Mouse (Mus musculus): ENCODE measurements around the gene 2200002D01Rik. TPM values are rescaled to one million over a fixed set of nuclear protein-coding genes. Genes with fewer than 3 reads are reported as not detected.

2200002D01Rik gene
- total RNA-seq (2014; fragmentation: Nextera tagmentation) (not detected in 2 replicates), total RNA-seq (2017) (0.99 TPM in 1 of 2 replicates, not detected in the other)

DNA sequence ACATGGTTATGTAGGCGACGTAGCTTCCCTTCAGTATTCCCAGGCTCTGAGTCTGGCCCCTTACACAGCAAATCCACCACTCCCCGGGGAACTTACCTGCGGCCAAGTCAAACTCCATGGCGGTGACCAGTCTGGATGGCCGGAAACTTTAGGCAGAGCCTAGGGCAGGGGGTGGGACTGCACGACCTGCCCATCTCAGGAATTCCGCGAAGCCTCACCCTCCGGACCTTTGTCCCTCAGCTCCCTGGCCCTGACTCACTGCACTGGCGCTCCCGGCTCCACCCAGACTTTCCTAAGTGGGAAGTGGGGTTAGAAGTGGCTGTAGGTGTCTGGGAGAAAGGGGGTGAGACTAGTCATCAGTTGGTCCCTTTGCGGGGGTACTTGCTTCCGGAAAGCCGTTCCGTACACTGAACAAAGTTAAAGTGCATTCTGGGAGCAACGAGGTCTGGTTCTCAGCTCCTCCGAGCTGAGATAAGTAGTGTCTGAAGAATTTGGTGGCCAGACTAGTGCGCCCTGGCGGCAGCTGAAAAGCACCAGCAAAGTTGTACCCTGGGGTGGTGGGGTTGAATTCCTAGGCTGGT, at the start of gene 2200002D01Rik:
2200002D01Rik (minus strand) TSS at position 206 of the 581 bp plus-strand sequence.
- peak; percentile 5; the same call in 1 of the 2 replicates for ATAC-seq (replicated peaks; ENCODE audit: poor library complexity, severe bottlenecking)

GRCm38 (mm10) chr7:29296998-29297397, 48.7 kb upstream of the 2200002D01Rik start:
- ATAC-seq (replicated peaks; ENCODE audit: poor library complexity, severe bottlenecking), result peak; percentile 74

DNA sequence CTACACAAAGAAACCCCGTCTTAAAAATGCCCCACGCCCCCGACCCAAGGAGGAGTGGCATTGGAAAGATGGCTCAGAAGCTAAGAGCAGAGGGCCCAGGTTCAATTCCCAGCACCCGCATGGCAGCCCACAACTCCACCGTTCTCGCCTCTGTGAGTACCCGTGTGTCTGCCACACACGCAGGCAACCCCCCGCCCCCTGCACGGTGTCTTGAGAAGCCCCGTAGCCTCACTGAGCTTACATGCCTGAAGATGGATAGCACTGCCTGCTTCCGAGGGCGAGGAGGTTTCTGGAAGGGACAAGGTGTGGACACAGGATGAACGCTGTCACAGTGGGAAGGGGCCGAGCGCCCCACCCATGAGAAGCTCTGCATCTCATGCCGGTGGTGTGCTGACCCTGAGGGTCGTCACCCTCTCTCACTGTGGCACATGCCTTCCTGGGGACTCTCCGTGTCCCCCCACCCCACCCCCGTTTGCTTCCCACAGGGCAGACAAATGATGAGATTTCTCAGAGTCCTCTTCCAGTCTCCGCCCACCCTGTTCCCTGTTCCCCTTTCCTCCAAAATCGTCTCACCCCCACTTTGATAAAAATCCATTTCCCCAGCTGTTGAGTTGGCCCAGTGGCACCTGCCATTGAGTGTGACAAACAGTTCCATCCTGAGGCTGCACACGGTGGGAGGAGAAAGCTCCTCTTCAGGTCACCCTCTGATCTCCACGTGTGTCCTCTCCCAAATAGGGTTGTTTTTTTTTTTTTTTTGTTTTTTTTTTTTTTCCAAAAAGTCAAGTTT, 47.8 kb upstream of the 2200002D01Rik start:
- ATAC-seq (replicated peaks; ENCODE audit: poor library complexity, severe bottlenecking), result no peak

DNA sequence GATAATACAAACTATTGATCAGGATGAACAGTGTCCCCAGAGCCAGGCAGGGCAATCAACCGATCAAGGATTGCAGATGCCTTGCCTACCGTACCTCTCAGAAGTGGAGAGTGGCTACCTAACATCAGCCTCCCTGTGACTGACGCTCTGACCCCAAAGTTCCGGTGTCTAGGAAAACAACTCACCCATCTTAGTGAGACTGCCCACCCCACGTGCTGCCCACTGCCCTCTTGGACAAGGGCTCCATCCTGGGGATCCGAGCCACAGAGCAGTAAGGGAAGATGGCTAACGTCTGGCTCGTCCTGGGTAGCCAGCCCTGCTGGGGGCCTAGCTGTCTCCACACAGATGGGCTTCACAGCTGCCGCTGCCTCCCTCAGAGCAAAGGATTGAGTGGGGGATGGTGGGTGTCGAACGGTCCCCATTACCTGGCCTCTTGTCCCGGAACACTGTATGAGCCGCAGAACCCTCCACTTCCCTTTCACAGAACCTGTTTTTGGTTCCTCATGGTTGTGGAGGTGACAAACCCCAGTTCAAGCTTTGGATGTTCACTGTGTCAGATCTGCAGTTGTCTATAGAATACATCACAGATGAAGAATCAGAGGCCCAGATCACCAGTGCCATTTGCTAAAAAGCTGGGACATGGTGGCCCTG, 46.0 kb upstream of the 2200002D01Rik start:
- peak; percentile 40; the same call in 1 of the 2 replicates for ATAC-seq (replicated peaks; ENCODE audit: poor library complexity, severe bottlenecking)

- no peak for ATAC-seq (replicated peaks; ENCODE audit: poor library complexity, severe bottlenecking)
Observed at GRCm38 (mm10) chr7:29293131-29294065, 45.1 kb upstream of the 2200002D01Rik start.

DNA sequence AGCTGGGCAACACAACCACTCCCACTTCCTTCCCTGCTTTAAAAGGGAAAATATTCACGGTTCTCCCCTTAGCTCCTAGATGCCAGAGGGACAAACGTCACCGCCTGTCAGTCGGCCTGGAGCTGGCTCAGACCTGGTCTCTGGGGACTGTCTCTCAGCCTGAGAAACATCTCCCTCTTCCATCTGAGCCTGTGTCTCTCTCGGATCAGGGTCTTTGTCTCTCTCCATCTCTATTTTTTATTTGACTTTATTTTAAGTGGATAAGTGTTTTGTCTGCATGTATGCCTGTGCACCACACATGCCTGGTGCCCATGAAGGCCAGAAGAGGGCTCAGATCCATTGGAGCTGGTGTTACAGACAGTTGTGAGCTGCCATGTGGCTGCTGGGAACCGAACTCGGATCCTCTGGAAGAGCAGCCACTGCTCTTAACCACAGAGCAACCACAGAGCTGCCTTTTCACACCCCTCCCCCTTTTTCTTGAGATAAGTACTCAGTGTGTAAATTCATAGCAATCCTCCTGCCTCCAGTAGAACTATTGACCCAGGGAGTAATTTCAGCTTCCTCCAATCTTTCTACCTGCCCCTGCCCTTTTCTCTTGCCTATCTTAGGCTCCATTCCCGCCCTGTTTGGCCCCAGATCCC, 44.3 kb upstream of the 2200002D01Rik start:
- no peak for ATAC-seq (replicated peaks; ENCODE audit: poor library complexity, severe bottlenecking)

GRCm38 (mm10) chr7:29291616-29292457, 43.6 kb upstream of the 2200002D01Rik start:
- ATAC-seq (replicated peaks; ENCODE audit: poor library complexity, severe bottlenecking), result no peak

- ATAC-seq (replicated peaks; ENCODE audit: poor library complexity, severe bottlenecking), result no peak
Observed at GRCm38 (mm10) chr7:29290691-29291485, 42.6 kb upstream of the 2200002D01Rik start.

GRCm38 (mm10) chr7:29289856-29290255, 41.6 kb upstream of the 2200002D01Rik start:
- no peak for ATAC-seq (replicated peaks; ENCODE audit: poor library complexity, severe bottlenecking)

DNA sequence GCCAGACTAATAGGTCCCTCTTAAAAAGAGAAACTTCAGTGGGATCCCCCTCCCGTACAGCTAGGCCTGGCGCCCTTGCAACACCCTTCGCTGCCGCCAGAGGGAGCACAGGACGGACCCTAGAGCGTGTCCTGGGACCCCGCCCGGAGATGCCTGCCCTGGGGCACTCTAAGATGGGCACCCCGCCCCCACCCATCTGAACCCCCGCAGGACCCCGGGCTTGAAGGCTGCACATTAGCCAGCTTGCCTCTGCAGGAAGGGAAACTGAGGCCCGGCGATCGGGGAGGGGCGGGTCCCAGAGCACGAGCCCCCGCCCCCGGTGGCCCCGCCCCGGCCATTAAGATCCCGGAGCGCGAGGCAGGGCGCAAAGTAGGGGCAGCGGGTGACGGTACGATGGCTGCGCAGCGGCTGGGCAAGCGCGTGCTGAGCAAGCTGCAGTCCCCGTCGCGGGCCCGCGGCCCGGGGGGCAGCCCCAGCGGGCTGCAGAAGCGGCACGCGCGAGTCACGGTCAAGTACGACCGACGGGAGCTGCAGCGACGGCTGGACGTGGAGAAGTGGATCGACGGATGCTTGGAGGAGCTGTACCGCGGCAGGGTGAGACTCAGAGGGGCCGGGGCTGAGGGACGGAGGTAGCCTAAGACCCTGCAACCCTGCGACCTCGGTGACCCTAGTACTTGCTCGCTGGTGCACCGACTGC, 40.8 kb upstream of the 2200002D01Rik start, which contains the start of gene Ppp1r14a:
Ppp1r14a (plus strand) TSS at position 367 of the 697 bp plus-strand sequence.
- peak; percentile 79 for ATAC-seq (replicated peaks; ENCODE audit: poor library complexity, severe bottlenecking)

DNA sequence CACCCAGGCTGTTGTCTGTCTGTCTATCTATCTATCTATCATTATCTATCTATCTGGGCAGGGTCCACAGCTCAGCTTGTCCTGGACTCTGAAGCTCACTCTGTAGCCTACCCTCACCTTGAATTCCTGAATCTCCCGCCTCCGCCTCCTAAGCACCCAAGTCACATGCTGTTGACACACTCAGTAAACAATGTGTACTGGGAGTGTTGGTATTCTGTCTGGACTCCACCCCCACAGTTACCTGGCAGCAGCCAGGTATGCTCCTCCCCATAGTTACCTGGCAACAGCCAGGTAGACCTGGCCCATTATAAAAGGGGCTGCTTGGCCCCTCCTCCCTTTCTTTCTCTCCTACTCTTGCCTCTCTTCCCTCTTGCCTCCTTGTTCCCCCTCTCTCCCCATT, 39.8 kb upstream of the 2200002D01Rik start:
- ATAC-seq (replicated peaks; ENCODE audit: poor library complexity, severe bottlenecking), result no peak

DNA sequence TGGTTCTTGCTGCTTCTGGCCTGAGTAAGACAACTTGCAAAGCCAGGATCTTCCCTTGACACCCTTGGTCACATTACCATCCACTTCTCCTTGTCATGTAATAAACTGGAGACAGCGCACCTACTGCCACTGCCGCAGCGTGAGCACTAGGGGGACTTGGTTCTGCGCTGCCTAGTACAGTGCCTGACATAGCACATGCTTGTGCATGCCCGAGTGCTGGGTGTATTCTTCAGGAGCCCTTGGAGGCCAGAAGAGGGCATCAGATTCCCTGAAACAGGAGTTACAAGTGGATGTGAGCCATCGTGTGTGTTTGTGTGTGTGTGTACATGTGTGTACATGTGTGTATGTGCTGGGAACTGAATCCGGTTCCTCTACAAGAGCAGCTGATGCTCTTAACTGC, 39.2 kb upstream of the 2200002D01Rik start:
- peak; percentile 12; the same call in 1 of the 2 replicates for ATAC-seq (replicated peaks; ENCODE audit: poor library complexity, severe bottlenecking)

DNA sequence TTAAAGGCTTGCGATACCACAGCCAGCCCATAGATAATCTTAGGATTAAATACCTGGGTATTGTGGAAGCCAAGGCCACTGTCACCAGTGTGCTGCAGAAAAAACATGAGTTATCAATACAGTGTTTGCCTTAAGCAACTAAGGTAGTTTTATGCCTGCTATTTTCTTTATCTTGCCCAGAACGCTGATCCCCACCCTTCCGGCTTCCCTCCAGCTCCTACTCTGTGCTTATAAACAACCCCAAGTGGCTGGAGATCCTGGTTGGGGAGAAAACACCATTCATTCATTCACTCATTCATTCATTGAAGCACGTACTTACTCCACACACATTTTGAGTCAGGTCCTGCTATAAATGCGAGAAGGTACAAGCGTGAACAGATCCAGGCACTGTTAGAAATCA, 36.3 kb upstream of the 2200002D01Rik start:
- ATAC-seq (replicated peaks; ENCODE audit: poor library complexity, severe bottlenecking), result no peak

- ATAC-seq (replicated peaks; ENCODE audit: poor library complexity, severe bottlenecking), result no peak
Observed at GRCm38 (mm10) chr7:29283876-29284275, 35.6 kb upstream of the 2200002D01Rik start.

DNA sequence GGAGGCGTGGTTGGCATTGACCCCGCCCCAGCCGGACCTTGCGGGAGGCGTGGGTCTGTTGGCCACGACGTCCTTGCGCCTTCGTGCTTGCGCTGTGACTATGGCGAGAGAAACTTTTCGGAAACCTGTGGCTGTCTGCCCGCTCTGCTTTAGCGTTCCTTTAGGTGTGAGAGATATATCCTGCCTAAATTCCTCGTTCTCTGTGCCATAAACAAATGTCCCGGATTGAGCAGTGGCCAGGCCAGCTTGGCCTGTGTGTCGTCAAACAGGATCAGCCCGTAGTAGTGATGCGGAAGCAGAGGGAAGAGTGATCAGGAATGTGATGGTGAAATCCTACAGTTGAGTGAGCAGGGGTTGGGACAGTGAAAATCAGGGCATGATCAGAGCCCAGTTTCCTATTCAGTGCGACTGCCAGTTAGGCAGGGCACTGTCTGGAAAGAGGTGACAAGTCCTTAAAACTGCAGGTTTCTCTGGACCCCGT, 33.8 kb upstream of the 2200002D01Rik start:
- peak; percentile 61 for ATAC-seq (replicated peaks; ENCODE audit: poor library complexity, severe bottlenecking)

GRCm38 (mm10) chr7:29281201-29282073, 33.2 kb upstream of the 2200002D01Rik start, which contains the start of gene Spint2:
Spint2 (minus strand) TSS chr7:29281912.
- ATAC-seq (replicated peaks; ENCODE audit: poor library complexity, severe bottlenecking), result peak; percentile 67
